Mouse (Mus musculus) neutrophil, adult 5-6 weeks (primary cell): ENCODE measurements around the gene Taar9. TPM values are rescaled to one million over a fixed set of nuclear protein-coding genes. Genes with fewer than 3 reads are reported as not detected.
"Not testable (repeated sequence)": the region's sequence is repeated elsewhere in the genome, so short reads cannot be mapped to it uniquely, and the experiment has no call there.

Source experiments
- ATAC-seq: fragments of 151-379, 151-347 bp; 2 replicates; pipeline ENCODE4 v1.8.0; 2017; ENCODE audit warnings: mild to moderate bottlenecking, moderate TSS enrichment; ENCODE audit not compliant: insufficient number of reproducible peaks, poor library complexity, low FRiP score, severe bottlenecking; ENCODE audit errors: extremely low read depth
- total RNA-seq: library from RNA; stranded (forward); fragments of 200-1000 nt; gene quantifications from 2 replicates; pipeline ENCODE4 v1.2.3, GENCODE M21; 2017

Gene Taar9
- total RNA-seq, 1 experiment from 2014 or later = not detected

- no peak for ATAC-seq
These were observed 22.8 kb downstream of the Taar9 start for GRCm38 (mm10) chr10:24086555-24086954.

GRCm38 (mm10) chr10:24085936-24086335 lies 23.4 kb downstream of the Taar9 start:
- no peak for ATAC-seq

GRCm38 (mm10) chr10:24080166-24080565 lies 29.2 kb downstream of the Taar9 start:
- ATAC-seq = no peak

GRCm38 (mm10) chr10:24076200-24076599 lies 33.1 kb downstream of the Taar9 start, which contains the start of gene Taar8a:
Gene Taar8a, plus strand, starts transcription at chr10:24076500.
- ATAC-seq = not testable (repeated sequence)

- ATAC-seq = not testable (repeated sequence)
These were observed 34.6 kb downstream of the Taar9 start for GRCm38 (mm10) chr10:24074751-24075150.

- no peak for ATAC-seq
These were observed 50.3 kb downstream of the Taar9 start for GRCm38 (mm10) chr10:24058986-24059385.

Other genes starting within 250 kb of the Taar9 start
- gene Vnn1, start 214.8 kb downstream of the Taar9 start, total RNA-seq = 0.86 TPM in 1 of 2 replicates, not detected in the other
- gene Taar1, start 189.2 kb downstream of the Taar9 start, total RNA-seq = not detected in 2 replicates
- gene Taar2, start 171.0 kb downstream of the Taar9 start, total RNA-seq = 0.61 TPM in 1 of 2 replicates, not detected in the other
- not detected in 2 replicates for gene Taar3, start 160.0 kb downstream of the Taar9 start, total RNA-seq
- gene Taar4, start 149.0 kb downstream of the Taar9 start, total RNA-seq = not detected in 2 replicates
- gene Taar5, start 138.8 kb downstream of the Taar9 start, total RNA-seq = not detected in 2 replicates
- not detected in 2 replicates for gene Taar6, start 123.9 kb downstream of the Taar9 start, total RNA-seq
- gene Taar7a, start 116.1 kb downstream of the Taar9 start, total RNA-seq = not detected in 2 replicates
- gene Taar7b, start 109.6 kb downstream of the Taar9 start, total RNA-seq = not detected in 2 replicates
- gene Taar7d, start 82.3 kb downstream of the Taar9 start, total RNA-seq = not detected in 2 replicates
- not detected in 2 replicates for gene Taar7e, start 71.9 kb downstream of the Taar9 start, total RNA-seq
- gene Taar7f, start 60.0 kb downstream of the Taar9 start, total RNA-seq = not detected in 2 replicates
- gene Taar8a, start 33.0 kb downstream of the Taar9 start, total RNA-seq = not detected in 2 replicates
- not detected in 2 replicates for gene Taar8b, start 17.2 kb downstream of the Taar9 start, total RNA-seq
- not detected in 2 replicates for gene Taar8c, start 7.6 kb downstream of the Taar9 start, total RNA-seq
- 95.9 and 112 TPM in 2 replicates for gene Stx7, start 39.8 kb upstream of the Taar9 start, total RNA-seq
- gene Moxd1, start 114.0 kb upstream of the Taar9 start, total RNA-seq = not detected in 2 replicates